Mouse (Mus musculus) G1E (cell line): ENCODE data around the gene Hoxb6.

ENCODE experiments used
- CTCF ChIP-seq: IDR thresholded peaks from 2 replicates; pipeline ENCODE4 v1.5.1; 2012; ENCODE audit warnings: low read depth, low read length, inconsistent platforms, mixed read lengths
- GATA1 ChIP-seq: IDR thresholded peaks from 2 replicates; pipeline ENCODE4 v1.6.1; 2012; ENCODE audit warnings: borderline replicate concordance, low read length, inconsistent platforms, mixed read lengths
- TAL1 ChIP-seq: conservative IDR thresholded peaks from 2 replicates; pipeline ENCODE4 v1.6.1; 2012; ENCODE audit warnings: low read depth, low read length, inconsistent platforms, mixed read lengths

GRCm38 (mm10) chr11:96303151-96304099, 11.1 kb downstream of the Hoxb6 start, which contains the start of gene Hoxb5:
- TF ChIP-seq CTCF (no peak), TAL1 (no peak), GATA1 (no peak)
